ENCODE assay signal across 16 mouse cellular contexts in genomic region chr3:145820439-145820838, GRCm38 (mm10).
DNase-seq lines count a peak whose midpoint lies in the region; ATAC-seq lines count a peak whose summit lies in the region.
"Had no signal": no experiment of that assay in that cellular context is flagged by ENCODE, and none has a peak within 500 bp of the region (broad histone marks: within the 10 kb centered on the region; RNA-seq: fewer than 3 reads in every experiment).

No protein-coding gene starts in this region.

- H3K9me3 ChIP-seq in heart, embryonic 15.5 days (replicated peaks) = no peaks in the 10 kb centered on the region
- no peaks in the 10 kb centered on the region for H3K9me3 ChIP-seq in liver, embryonic 15.5 days (replicated peaks)
- no peaks in the 10 kb centered on the region for H3K9me3 ChIP-seq in stomach, embryonic 16.5 days (replicated peaks; ENCODE audit: control insufficient read depth, low read length)
- no peaks in the 10 kb centered on the region for H3K9me3 ChIP-seq in forebrain, embryonic 11.5 days (ENCODE audit: control insufficient read depth, low read length)
- H3K9me3 ChIP-seq: neural tube, embryonic 13.5 days had no signal

- H3K36me3 ChIP-seq in heart, embryonic 15.5 days = no peaks in the 10 kb centered on the region
- H3K36me3 ChIP-seq in liver, embryonic 15.5 days (replicated peaks) = no peaks in the 10 kb centered on the region
- no peaks in the 10 kb centered on the region for H3K36me3 ChIP-seq in stomach, embryonic 16.5 days (ENCODE audit: control insufficient read depth, insufficient read depth, low read length)
- no peaks in the 10 kb centered on the region for H3K36me3 ChIP-seq in forebrain, embryonic 11.5 days (ENCODE audit: control insufficient read depth, insufficient read depth, low read length)
- H3K36me3 ChIP-seq: neural tube, embryonic 13.5 days had no signal

- ATAC-seq in heart, embryonic 15.5 days (replicated peaks; ENCODE audit: insufficient number of reproducible peaks, insufficient read depth, low FRiP score, low read depth) = peak; percentile 24; the same call in 1 of the 2 replicates
- ATAC-seq in liver, embryonic 15.5 days (ENCODE audit: insufficient read depth) = peak; percentile 52
- ATAC-seq in stomach, embryonic 16.5 days (ENCODE audit: insufficient read depth, low FRiP score) = peak; percentile 41; the same call in 1 of the 2 replicates
- no peak for ATAC-seq in forebrain, embryonic 11.5 days (replicated peaks; ENCODE audit: low FRiP score)
- ATAC-seq: forebrain, embryonic 16.5 days had no signal

- no peak overlapping the region for H3K4me3 ChIP-seq in heart, embryonic 15.5 days
- no peak overlapping the region for H3K4me3 ChIP-seq in liver, embryonic 15.5 days (replicated peaks)
- H3K4me3 ChIP-seq in stomach, embryonic 16.5 days (replicated peaks; ENCODE audit: low read length) = no peak overlapping the region
- no peak overlapping the region for H3K4me3 ChIP-seq in forebrain, embryonic 11.5 days (ENCODE audit: low read depth, low read length)
- H3K4me3 ChIP-seq: layer of hippocampus, adult 2 months; neural tube, embryonic 13.5 days had no signal

- no peaks in the 10 kb centered on the region for H3K27me3 ChIP-seq in heart, embryonic 15.5 days
- H3K27me3 ChIP-seq in liver, embryonic 15.5 days = no peaks in the 10 kb centered on the region
- H3K27me3 ChIP-seq in stomach, embryonic 16.5 days (ENCODE audit: control insufficient read depth, insufficient read depth, low read length) = no peaks in the 10 kb centered on the region
- no peaks in the 10 kb centered on the region for H3K27me3 ChIP-seq in forebrain, embryonic 11.5 days (ENCODE audit: control insufficient read depth, insufficient read depth, low read length)
- H3K27me3 ChIP-seq: neural tube, embryonic 13.5 days had no signal

- intact Hi-C loops in heart, postnatal 36 days (cut with DNase I) = no loop called here

- 0 out of 2 replicates have a peak overlapping the region, but pooled peaks have one; percentile 23 for H3K27ac ChIP-seq in heart, embryonic 15.5 days
- no peak overlapping the region for H3K27ac ChIP-seq in liver, embryonic 15.5 days (replicated peaks)
- peak overlapping the region; percentile 59 for H3K27ac ChIP-seq in stomach, embryonic 16.5 days (ENCODE audit: low read length)
- H3K27ac ChIP-seq in forebrain, embryonic 11.5 days (ENCODE audit: low read depth, low read length) = no peak overlapping the region; the same call in 1 of the 2 replicates
- H3K27ac ChIP-seq: layer of hippocampus, adult 2 months; macrophage; neural tube, embryonic 13.5 days had no signal

- no peak overlapping the region for H3K4me2 ChIP-seq in heart, embryonic 15.5 days
- H3K4me2 ChIP-seq in liver, embryonic 15.5 days = no peak overlapping the region
- no peak overlapping the region for H3K4me2 ChIP-seq in stomach, embryonic 16.5 days (ENCODE audit: low read depth, low read length)
- no peak overlapping the region for H3K4me2 ChIP-seq in forebrain, embryonic 11.5 days (ENCODE audit: low read depth, low read length, severe bottlenecking)
- H3K4me2 ChIP-seq: neural tube, embryonic 13.5 days had no signal

- WGBS in heart, embryonic 15.5 days = 19% methylated on average over 2 of the region's 2 CpGs
- WGBS in liver, embryonic 15.5 days (ENCODE audit: insufficient replicate concordance) = 17% methylated on average over 2 of the region's 2 CpGs
- whole genome bisulfite sequencing in stomach, embryonic 16.5 days = 37% methylated on average over 2 of the region's 2 CpGs
- WGBS in forebrain, embryonic 11.5 days = 82% methylated on average over 2 of the region's 2 CpGs

- H3K4me1 ChIP-seq in heart, embryonic 15.5 days (replicated peaks) = peaks cover 21% of the 10 kb centered on the region
- H3K4me1 ChIP-seq in liver, embryonic 15.5 days (replicated peaks) = 0 out of 2 replicates have a peak, but pooled peaks cover 12% of the 10 kb centered on the region
- H3K4me1 ChIP-seq in stomach, embryonic 16.5 days (ENCODE audit: control insufficient read depth, insufficient read depth, low read length) = peaks cover 14% of the 10 kb centered on the region
- peaks cover 7% of the 10 kb centered on the region for H3K4me1 ChIP-seq in forebrain, embryonic 11.5 days (replicated peaks; ENCODE audit: control insufficient read depth, insufficient read depth, low read length)

- DNase-seq in heart, postnatal 36 days = no peak
- DNase-seq in lung, adult 18-20 months = peak; percentile 15 to 43
- DNase-seq in lung, postnatal 14 days = no peak
- DNase-seq in forebrain, embryonic 11.5 days (ENCODE audit: low spot score) = no peak
- DNase-seq in urinary bladder, adult 2 months (ENCODE audit: low spot score) = no peak
- DNase-seq: adrenal gland, adult 8-10 months; cerebellum, adult 8-10 months; gastrocnemius, postnatal 14 days; thymus, postnatal 4 days had no signal

- no peak overlapping the region for H3K9ac ChIP-seq in heart, embryonic 15.5 days
- H3K9ac ChIP-seq in liver, embryonic 15.5 days = 0 out of 2 replicates have a peak overlapping the region, but pooled peaks have one; percentile 25
- H3K9ac ChIP-seq in stomach, embryonic 16.5 days (ENCODE audit: low read length) = no peak overlapping the region
- H3K9ac ChIP-seq in forebrain, embryonic 11.5 days (ENCODE audit: low read length) = no peak overlapping the region
- H3K9ac ChIP-seq: neural tube, embryonic 13.5 days had no signal

Comparison
In these comparisons a context has a peak if more than half of its experiments do, and no peak if none do; other contexts are left out.
1. DNase-seq: peak in lung, adult 18-20 months (2 of 2); none in heart, postnatal 36 days (0 of 2), lung, postnatal 14 days (single experiment), forebrain, embryonic 11.5 days (single experiment) and urinary bladder, adult 2 months (single experiment).
2. H3K27ac ChIP-seq: peak in heart, embryonic 15.5 days (single experiment) and stomach, embryonic 16.5 days (single experiment); none in liver, embryonic 15.5 days (single experiment) and forebrain, embryonic 11.5 days (single experiment).